Mouse (Mus musculus): Measurements from ENCODE around the gene Mad1l1. TPM values are rescaled to one million over a fixed set of nuclear protein-coding genes. Genes with fewer than 3 reads are reported as not detected.
A peak's percentile ranks its signal among the peaks of the same experiment; 100 is the strongest.

The Mad1l1 gene
- polyA plus RNA-seq, 1 experiment from 2014 or later, result 43.1 TPM

GRCm38 (mm10) chr5:140135734-140136625 lies 185.4 kb downstream of the Mad1l1 start:
- Histone ChIP-seq H3K4me3 (no peak overlapping the region), H3K4me1 (peaks cover 14% of the 10 kb centered on the region), H3K9ac (no peak overlapping the region), H3K9me3 (replicated peaks) (no peaks in the 10 kb centered on the region), H3K4me2 (no peak overlapping the region), H3K36me3 (ENCODE audit: poor library complexity, severe bottlenecking) (peaks cover 2% of the 10 kb centered on the region; the same call in 1 of the 2 replicates), H3K27me3 (peaks cover 23% of the 10 kb centered on the region), H3K27ac (no peak overlapping the region)
- 84% methylated on average over 8 of the region's 8 CpGs for WGBS
- ATAC-seq, result no peak

DNA sequence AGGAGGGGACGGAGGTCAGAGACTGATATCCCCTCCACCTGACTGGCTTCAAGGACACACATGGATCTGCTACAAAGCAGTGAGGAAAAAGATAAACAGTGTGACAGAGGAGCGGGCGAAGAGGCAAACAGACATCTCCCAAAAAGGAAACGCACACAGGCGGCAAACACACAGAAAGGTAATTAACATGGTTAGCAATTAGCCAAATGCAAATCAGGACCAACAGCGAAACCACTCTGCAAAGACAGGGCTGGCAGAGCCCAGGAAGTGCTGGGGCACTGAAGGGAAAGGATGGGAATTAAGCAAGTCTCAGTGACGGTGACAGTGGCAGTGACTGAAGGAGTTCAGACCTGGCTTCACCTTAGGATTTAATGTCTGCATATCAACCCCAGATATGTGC lies 187.3 kb downstream of the Mad1l1 start:
- Histone ChIP-seq H3K36me3 (ENCODE audit: poor library complexity, severe bottlenecking) (peaks cover 2% of the 10 kb centered on the region; the same call in 1 of the 2 replicates), H3K9ac (no peak overlapping the region), H3K27me3 (peaks cover 38% of the 10 kb centered on the region), H3K27ac (peak overlapping the region; percentile 51), H3K4me2 (no peak overlapping the region), H3K4me1 (peaks cover 19% of the 10 kb centered on the region), H3K9me3 (replicated peaks) (no peaks in the 10 kb centered on the region), H3K4me3 (no peak overlapping the region)
- 61% methylated on average over 7 of the region's 7 CpGs for WGBS
- no peak for ATAC-seq

- H3K4me3 ChIP-seq, result no peak overlapping the region
- no peaks in the 10 kb centered on the region for H3K9me3 ChIP-seq (replicated peaks)
- peaks cover 51% of the 10 kb centered on the region for H3K27me3 ChIP-seq
- WGBS, result 15% methylated on average over 9 of the region's 9 CpGs
- H3K9ac ChIP-seq, result no peak overlapping the region
- H3K27ac ChIP-seq, result 0 out of 2 replicates have a peak overlapping the region, but pooled peaks have one; percentile 49
- ATAC-seq, result peak; percentile 55; the same call in 1 of the 2 replicates
- H3K4me1 ChIP-seq, result peaks cover 23% of the 10 kb centered on the region
- H3K36me3 ChIP-seq (ENCODE audit: poor library complexity, severe bottlenecking), result no peaks in the 10 kb centered on the region; the same call in 1 of the 2 replicates
- no peak overlapping the region for H3K4me2 ChIP-seq
Measured at GRCm38 (mm10) chr5:140128414-140128981, 192.9 kb downstream of the Mad1l1 start.

- 66% methylated on average over 7 of the region's 7 CpGs for WGBS
- peaks cover 28% of the 10 kb centered on the region for H3K4me1 ChIP-seq
- peak overlapping the region; percentile 40; the same call in 1 of the 2 replicates for H3K27ac ChIP-seq
Measured at GRCm38 (mm10) chr5:140127981-140128380, 193.4 kb downstream of the Mad1l1 start.

GRCm38 (mm10) chr5:140124626-140125025 lies 196.7 kb downstream of the Mad1l1 start:
- no peak for ATAC-seq
- WGBS, result 87% methylated on average over 1 of the region's 1 CpGs
- H3K4me1 ChIP-seq, result peaks cover 48% of the 10 kb centered on the region
- H3K4me3 ChIP-seq, result no peak overlapping the region
- H3K27ac ChIP-seq, result no peak overlapping the region
- no peaks in the 10 kb centered on the region for H3K36me3 ChIP-seq (ENCODE audit: poor library complexity, severe bottlenecking)
- no peaks in the 10 kb centered on the region for H3K9me3 ChIP-seq (replicated peaks)
- H3K4me2 ChIP-seq, result no peak overlapping the region
- peaks cover 18% of the 10 kb centered on the region; the same call in 1 of the 2 replicates for H3K27me3 ChIP-seq
- no peak overlapping the region for H3K9ac ChIP-seq

More at GRCm38 (mm10) chr5:140127981-140128380, 193.4 kb downstream of the Mad1l1 start:
- peaks cover 48% of the 10 kb centered on the region for H3K27me3 ChIP-seq
- ATAC-seq, result peak; percentile 45; the same call in 1 of the 2 replicates
- H3K4me2 ChIP-seq, result no peak overlapping the region
- H3K36me3 ChIP-seq (ENCODE audit: poor library complexity, severe bottlenecking), result no peaks in the 10 kb centered on the region; the same call in 1 of the 2 replicates
- H3K9me3 ChIP-seq (replicated peaks), result no peaks in the 10 kb centered on the region
- no peak overlapping the region for H3K4me3 ChIP-seq
- H3K9ac ChIP-seq, result no peak overlapping the region

DNA sequence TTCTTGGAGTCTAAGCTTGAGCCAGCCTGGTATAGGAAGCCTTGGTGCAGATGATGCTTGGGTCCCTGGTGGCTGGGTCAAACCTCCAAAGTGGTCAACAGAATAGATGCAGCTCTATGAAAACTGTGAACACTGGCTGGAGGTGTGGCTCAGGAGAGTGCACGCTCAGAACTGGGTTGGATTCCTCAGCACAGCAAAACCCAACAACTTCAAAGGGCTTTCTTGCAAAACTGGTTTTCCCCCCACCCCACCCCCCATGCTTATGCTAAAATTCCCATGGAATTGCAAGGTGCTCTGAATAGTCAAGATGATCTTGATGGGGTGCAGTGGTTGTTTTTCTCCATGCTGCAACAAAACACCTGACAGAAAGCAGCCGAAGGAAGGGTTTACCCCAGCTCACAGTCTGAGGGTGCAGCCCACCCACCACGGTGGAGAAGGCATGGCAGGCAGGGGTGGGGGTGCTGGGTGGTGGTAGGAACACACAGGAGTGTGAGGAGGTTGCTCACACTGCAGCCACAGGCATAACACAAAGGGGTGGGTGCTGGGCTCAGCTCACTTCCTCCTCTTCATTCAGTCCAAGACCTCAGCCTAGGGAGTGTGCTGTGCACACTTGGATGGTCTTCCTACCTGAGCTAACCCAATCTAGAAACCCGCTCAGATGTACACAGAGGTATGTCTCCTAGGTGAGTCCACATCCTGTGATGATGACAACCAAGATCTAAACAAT lies 197.5 kb downstream of the Mad1l1 start:
- WGBS, result 78% methylated on average over 4 of the region's 4 CpGs
- Histone ChIP-seq H3K4me3 (no peak overlapping the region), H3K9ac (no peak overlapping the region), H3K4me1 (peaks cover 49% of the 10 kb centered on the region), H3K27me3 (peaks cover 16% of the 10 kb centered on the region; the same call in 1 of the 2 replicates), H3K9me3 (replicated peaks) (no peaks in the 10 kb centered on the region), H3K36me3 (ENCODE audit: poor library complexity, severe bottlenecking) (no peaks in the 10 kb centered on the region), H3K27ac (no peak overlapping the region), H3K4me2 (no peak overlapping the region)
- no peak for ATAC-seq

- Histone ChIP-seq H3K27ac (no peak overlapping the region), H3K9ac (no peak overlapping the region), H3K9me3 (replicated peaks) (no peaks in the 10 kb centered on the region), H3K27me3 (peaks cover 16% of the 10 kb centered on the region; the same call in 1 of the 2 replicates), H3K4me3 (no peak overlapping the region), H3K36me3 (ENCODE audit: poor library complexity, severe bottlenecking) (no peaks in the 10 kb centered on the region), H3K4me2 (no peak overlapping the region), H3K4me1 (peaks cover 49% of the 10 kb centered on the region)
- WGBS, result 49% methylated on average over 5 of the region's 5 CpGs
- no peak for ATAC-seq
Measured at GRCm38 (mm10) chr5:140123194-140123593, 198.2 kb downstream of the Mad1l1 start.

DNA sequence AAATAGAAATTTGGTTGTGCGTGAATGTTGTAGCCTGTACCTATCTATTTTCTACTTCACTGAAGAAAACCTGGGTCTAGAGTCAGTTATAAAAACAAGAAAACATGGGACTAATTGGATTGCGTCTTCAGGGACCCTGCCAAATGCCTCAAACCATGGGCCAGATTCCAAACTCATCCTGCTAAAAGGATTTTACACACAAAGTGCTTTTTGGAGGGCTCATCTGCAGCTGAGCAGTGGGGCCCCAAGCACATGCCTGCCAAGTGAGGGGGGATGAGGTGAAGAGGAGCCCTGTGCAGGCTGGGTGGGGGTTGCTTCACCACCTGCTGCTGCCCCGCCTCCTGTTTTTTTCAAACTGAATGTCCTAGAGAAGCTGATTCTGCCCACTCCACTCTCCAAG lies 199.4 kb downstream of the Mad1l1 start:
- Histone ChIP-seq H3K9me3 (replicated peaks) (no peaks in the 10 kb centered on the region), H3K4me1 (peaks cover 42% of the 10 kb centered on the region), H3K9ac (no peak overlapping the region), H3K27ac (peak overlapping the region; percentile 57), H3K4me3 (no peak overlapping the region), H3K36me3 (ENCODE audit: poor library complexity, severe bottlenecking) (peaks cover 4% of the 10 kb centered on the region; the same call in 1 of the 2 replicates), H3K27me3 (peaks cover 13% of the 10 kb centered on the region; the same call in 1 of the 2 replicates), H3K4me2 (peak overlapping the region; percentile 3; the same call in 1 of the 2 replicates)
- peak; percentile 75; the same call in 1 of the 2 replicates for ATAC-seq
- WGBS, result 56% methylated on average over 3 of the region's 3 CpGs

GRCm38 (mm10) chr5:140118921-140119320 lies 202.4 kb downstream of the Mad1l1 start:
- H3K4me1 ChIP-seq, result peaks cover 65% of the 10 kb centered on the region
- WGBS, result 59% methylated on average over 3 of the region's 3 CpGs
- H3K4me3 ChIP-seq, result no peak overlapping the region
- H3K36me3 ChIP-seq (ENCODE audit: poor library complexity, severe bottlenecking), result peaks cover 8% of the 10 kb centered on the region; the same call in 1 of the 2 replicates
- no peaks in the 10 kb centered on the region for H3K9me3 ChIP-seq (replicated peaks)
- ATAC-seq, result no peak
- no peak overlapping the region for H3K27ac ChIP-seq
- no peak overlapping the region for H3K4me2 ChIP-seq
- H3K9ac ChIP-seq, result no peak overlapping the region
- H3K27me3 ChIP-seq, result 0 out of 2 replicates have a peak, but pooled peaks cover 2% of the 10 kb centered on the region

DNA sequence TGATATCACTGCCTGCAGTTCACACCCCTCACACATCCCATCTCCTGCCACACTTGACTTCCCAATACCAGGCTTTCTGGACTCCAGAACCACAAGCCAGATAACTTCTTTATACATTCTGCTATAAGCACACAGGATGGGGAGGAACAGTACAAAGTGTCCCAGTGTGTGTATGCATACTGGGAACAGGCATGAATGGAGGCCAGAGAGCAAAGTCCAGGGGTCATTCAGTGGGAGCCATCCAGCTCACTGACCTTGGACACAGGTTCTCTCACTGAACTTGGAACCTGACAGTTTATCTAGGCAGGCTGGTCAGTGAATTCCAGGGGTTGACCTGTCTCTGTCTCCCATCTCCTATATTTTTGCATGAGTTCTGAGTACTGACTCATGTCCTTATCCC lies 203.4 kb downstream of the Mad1l1 start:
- Histone ChIP-seq H3K27me3 (0 out of 2 replicates have a peak, but pooled peaks cover 2% of the 10 kb centered on the region), H3K4me1 (peaks cover 58% of the 10 kb centered on the region)

GRCm38 (mm10) chr5:140115434-140116271 lies 205.7 kb downstream of the Mad1l1 start:
- no peaks in the 10 kb centered on the region for H3K27me3 ChIP-seq
- peaks cover 8% of the 10 kb centered on the region; the same call in 1 of the 2 replicates for H3K36me3 ChIP-seq (ENCODE audit: poor library complexity, severe bottlenecking)
- 0 out of 2 replicates have a peak overlapping the region, but pooled peaks have one; percentile 23 for H3K9ac ChIP-seq
- no peak overlapping the region for H3K4me2 ChIP-seq
- no peak overlapping the region for H3K4me3 ChIP-seq
- H3K27ac ChIP-seq, result peak overlapping the region; percentile 72
- no peaks in the 10 kb centered on the region for H3K9me3 ChIP-seq (replicated peaks)
- 29% methylated on average over 8 of the region's 8 CpGs for WGBS
- H3K4me1 ChIP-seq, result peaks cover 38% of the 10 kb centered on the region
- ATAC-seq, result peak; percentile 77

More for the DNA sequence above, 203.4 kb downstream of the Mad1l1 start:
- Histone ChIP-seq H3K36me3 (ENCODE audit: poor library complexity, severe bottlenecking) (peaks cover 8% of the 10 kb centered on the region; the same call in 1 of the 2 replicates), H3K4me2 (no peak overlapping the region), H3K4me3 (no peak overlapping the region), H3K27ac (no peak overlapping the region), H3K9ac (no peak overlapping the region), H3K9me3 (replicated peaks) (no peaks in the 10 kb centered on the region)
- no peak for ATAC-seq

Measured in forebrain, embryonic 13.5 days (tissue).